Mouse (Mus musculus) liver, adult 2 months (tissue): ENCODE data around the gene Tcp11l2.

ENCODE experiments used
- CTCF ChIP-seq: fragments of 200-500 bp; IDR thresholded peaks from 2 replicates; pipeline ENCODE4 v1.5.1; 2011; ENCODE audit warnings: low read depth, low read length, control low read depth
- POLR2A ChIP-seq: fragments of 200-500 bp; IDR thresholded peaks from 2 replicates; pipeline ENCODE4 v1.6.1; 2011; ENCODE audit warnings: low read length, control low read depth; ENCODE audit not compliant: insufficient read depth; ENCODE audit errors: extremely low read depth

DNA sequence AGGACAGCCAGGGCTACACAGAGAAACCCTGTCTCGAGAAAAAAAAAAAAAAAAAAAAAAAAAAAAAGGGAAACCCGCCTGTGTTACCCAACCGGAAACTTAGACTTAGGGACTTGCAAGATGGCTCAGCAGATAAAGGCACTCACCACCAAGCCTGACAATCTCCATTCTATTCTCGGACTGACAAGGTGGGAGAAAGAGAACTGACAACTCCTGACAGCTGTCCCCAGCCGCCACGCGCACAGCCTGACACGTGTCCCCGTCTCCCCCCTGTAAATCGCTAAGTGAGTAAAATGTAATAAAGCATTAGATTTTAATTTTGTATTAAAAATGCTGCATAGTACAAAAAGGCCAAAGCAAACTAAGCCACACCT lies 26.5 kb upstream of the Tcp11l2 start:
- TF ChIP-seq CTCF, result no peak
- TF ChIP-seq POLR2A, result no peak
